Mouse (Mus musculus) liver, postnatal 0 days (tissue): ENCODE results near the gene Pde4dip.

Source experiments
- CTCF ChIP-seq: sonication (generic); IDR thresholded peaks from 2 replicates; pipeline ENCODE4 v1.5.1; 2016; ENCODE audit warnings: antibody characterized with exemption, low read depth
- EP300 ChIP-seq: IDR thresholded peaks from 2 replicates; pipeline ENCODE4 v1.6.1; 2016; ENCODE audit warnings: antibody characterized with exemption, low read depth, mild to moderate bottlenecking

GRCm38 (mm10) chr3:97793995-97794394 is 94.5 kb downstream of the Pde4dip start:
- no peak for TF ChIP-seq EP300
- TF ChIP-seq CTCF: no peak
